Mouse (Mus musculus): ENCODE measurements around the gene C77080. TPM values are rescaled to one million over a fixed set of nuclear protein-coding genes. Genes with fewer than 3 reads are reported as not detected.

Gene C77080
- polyA plus RNA-seq, 1 experiment, result 1.9 TPM

GRCm38 (mm10) chr4:129250759-129251481 is 10.3 kb downstream of the C77080 start:
- no peak for TF ChIP-seq CTCF (IDR thresholded peaks at IDR 0.05; ENCODE audit: control insufficient read depth, insufficient read depth, low read length)
- no peak for TF ChIP-seq POLR2A (IDR thresholded peaks at IDR 0.05; ENCODE audit: borderline replicate concordance, control insufficient read depth, low read depth, low read length)
- H3K4me1 ChIP-seq (ENCODE audit: control insufficient read depth, insufficient read depth, low read length), result no peaks in the 10 kb centered on the region
- no peak overlapping the region for H3K27ac ChIP-seq (ENCODE audit: control insufficient read depth, insufficient read depth, low read depth, low read length, poor library complexity)
- WGBS, result 57% methylated on average over 15 of the region's 15 CpGs
- H3K4me3 ChIP-seq (replicated peaks; ENCODE audit: control insufficient read depth, low read depth, low read length), result no peak overlapping the region

GRCm38 (mm10) chr4:129249288-129249687 is 11.9 kb downstream of the C77080 start:
- H3K4me1 ChIP-seq (ENCODE audit: control insufficient read depth, insufficient read depth, low read length), result no peaks in the 10 kb centered on the region

GRCm38 (mm10) chr4:129248243-129248767 is 12.9 kb downstream of the C77080 start:
- WGBS, result 1% methylated on average over 54 of the region's 74 CpGs
- Histone ChIP-seq H3K4me3 (replicated peaks; ENCODE audit: control insufficient read depth, low read depth, low read length) (no peak overlapping the region), H3K4me1 (ENCODE audit: control insufficient read depth, insufficient read depth, low read length) (no peaks in the 10 kb centered on the region), H3K27ac (ENCODE audit: control insufficient read depth, insufficient read depth, low read depth, low read length, poor library complexity) (no peak overlapping the region)
- TF ChIP-seq CTCF (IDR thresholded peaks at IDR 0.05; ENCODE audit: control insufficient read depth, insufficient read depth, low read length) (no peak), POLR2A (IDR thresholded peaks at IDR 0.05; ENCODE audit: borderline replicate concordance, control insufficient read depth, low read depth, low read length) (no peak)

More at GRCm38 (mm10) chr4:129249288-129249687, 11.9 kb downstream of the C77080 start:
- Histone ChIP-seq H3K4me3 (replicated peaks; ENCODE audit: control insufficient read depth, low read depth, low read length) (no peak overlapping the region), H3K27ac (ENCODE audit: control insufficient read depth, insufficient read depth, low read depth, low read length, poor library complexity) (no peak overlapping the region)
- WGBS, result 72% methylated on average over 7 of the region's 7 CpGs
- TF ChIP-seq CTCF (IDR thresholded peaks at IDR 0.05; ENCODE audit: control insufficient read depth, insufficient read depth, low read length) (no peak), POLR2A (IDR thresholded peaks at IDR 0.05; ENCODE audit: borderline replicate concordance, control insufficient read depth, low read depth, low read length) (no peak)

GRCm38 (mm10) chr4:129247381-129248242 is 13.6 kb downstream of the C77080 start:
- Histone ChIP-seq H3K4me1 (ENCODE audit: control insufficient read depth, insufficient read depth, low read length) (no peaks in the 10 kb centered on the region), H3K4me3 (replicated peaks; ENCODE audit: control insufficient read depth, low read depth, low read length) (no peak overlapping the region), H3K27ac (ENCODE audit: control insufficient read depth, insufficient read depth, low read depth, low read length, poor library complexity) (no peak overlapping the region)
- no peak for TF ChIP-seq CTCF (IDR thresholded peaks at IDR 0.05; ENCODE audit: control insufficient read depth, insufficient read depth, low read length)
- no peak for TF ChIP-seq POLR2A (IDR thresholded peaks at IDR 0.05; ENCODE audit: borderline replicate concordance, control insufficient read depth, low read depth, low read length)
- 9% methylated on average over 24 of the region's 24 CpGs for WGBS

- WGBS, result 42% methylated on average over 15 of the region's 15 CpGs
- TF ChIP-seq POLR2A (IDR thresholded peaks at IDR 0.05; ENCODE audit: borderline replicate concordance, control insufficient read depth, low read depth, low read length), result no peak
- no peak for TF ChIP-seq CTCF (IDR thresholded peaks at IDR 0.05; ENCODE audit: control insufficient read depth, insufficient read depth, low read length)
- no peak overlapping the region for H3K27ac ChIP-seq (ENCODE audit: control insufficient read depth, insufficient read depth, low read depth, low read length, poor library complexity)
- H3K4me1 ChIP-seq (ENCODE audit: control insufficient read depth, insufficient read depth, low read length), result no peaks in the 10 kb centered on the region
- no peak overlapping the region for H3K4me3 ChIP-seq (replicated peaks; ENCODE audit: control insufficient read depth, low read depth, low read length)
Observed at GRCm38 (mm10) chr4:129246360-129247301, 14.6 kb downstream of the C77080 start.

GRCm38 (mm10) chr4:129244802-129245201 is 16.4 kb downstream of the C77080 start:
- no peaks in the 10 kb centered on the region for H3K4me1 ChIP-seq (ENCODE audit: control insufficient read depth, insufficient read depth, low read length)
- WGBS, result 7% methylated on average over 4 of the region's 4 CpGs
- no peak overlapping the region for H3K4me3 ChIP-seq (replicated peaks; ENCODE audit: control insufficient read depth, low read depth, low read length)
- no peak for TF ChIP-seq POLR2A (IDR thresholded peaks at IDR 0.05; ENCODE audit: borderline replicate concordance, control insufficient read depth, low read depth, low read length)
- no peak for TF ChIP-seq CTCF (IDR thresholded peaks at IDR 0.05; ENCODE audit: control insufficient read depth, insufficient read depth, low read length)
- no peak overlapping the region for H3K27ac ChIP-seq (ENCODE audit: control insufficient read depth, insufficient read depth, low read depth, low read length, poor library complexity)

GRCm38 (mm10) chr4:129242761-129243160 is 18.4 kb downstream of the C77080 start:
- TF ChIP-seq CTCF (IDR thresholded peaks at IDR 0.05; ENCODE audit: control insufficient read depth, insufficient read depth, low read length), result no peak
- no peak for TF ChIP-seq POLR2A (IDR thresholded peaks at IDR 0.05; ENCODE audit: borderline replicate concordance, control insufficient read depth, low read depth, low read length)
- Histone ChIP-seq H3K4me1 (ENCODE audit: control insufficient read depth, insufficient read depth, low read length) (no peaks in the 10 kb centered on the region; the same call in 1 of the 2 replicates), H3K27ac (ENCODE audit: control insufficient read depth, insufficient read depth, low read depth, low read length, poor library complexity) (no peak overlapping the region), H3K4me3 (replicated peaks; ENCODE audit: control insufficient read depth, low read depth, low read length) (no peak overlapping the region)
- 76% methylated on average over 4 of the region's 4 CpGs for WGBS
